Mouse (Mus musculus): ENCODE data around the gene Clec4f. TPM values are rescaled to one million over a fixed set of nuclear protein-coding genes. Genes with fewer than 3 reads are reported as not detected.
"Not testable (repeated sequence)": the region's sequence is repeated elsewhere in the genome, so short reads cannot be mapped to it uniquely, and the experiment has no call there.

Gene Clec4f
- polyA plus RNA-seq, 1 experiment: not detected

GRCm38 (mm10) chr6:83635329-83635728, 20.7 kb downstream of the Clec4f start:
- 89% methylated on average over 1 of the region's 1 CpGs for WGBS
- H3K27ac ChIP-seq (ENCODE audit: insufficient read depth, low read depth, low read length): no peak overlapping the region
- DNase-seq: no peak
- H3K36me3 ChIP-seq (ENCODE audit: control insufficient read depth, insufficient read depth, low read length): no peaks in the 10 kb centered on the region
- H3K4me1 ChIP-seq (ENCODE audit: control insufficient read depth, insufficient read depth, low read length): no peaks in the 10 kb centered on the region
- no peak for TF ChIP-seq POLR2A (IDR thresholded peaks at IDR 0.05; ENCODE audit: low read depth, low read length)
- no peak for TF ChIP-seq CTCF (conservative IDR thresholded peaks at IDR 0.05; ENCODE audit: insufficient read depth, insufficient read length, low read depth, low read length)
- no peak overlapping the region for H3K4me3 ChIP-seq (ENCODE audit: insufficient read depth, low read depth, low read length)
- no peaks in the 10 kb centered on the region; the same call in 1 of the 2 replicates for H3K27me3 ChIP-seq (replicated peaks; ENCODE audit: control insufficient read depth, insufficient read depth, low read length)

DNA sequence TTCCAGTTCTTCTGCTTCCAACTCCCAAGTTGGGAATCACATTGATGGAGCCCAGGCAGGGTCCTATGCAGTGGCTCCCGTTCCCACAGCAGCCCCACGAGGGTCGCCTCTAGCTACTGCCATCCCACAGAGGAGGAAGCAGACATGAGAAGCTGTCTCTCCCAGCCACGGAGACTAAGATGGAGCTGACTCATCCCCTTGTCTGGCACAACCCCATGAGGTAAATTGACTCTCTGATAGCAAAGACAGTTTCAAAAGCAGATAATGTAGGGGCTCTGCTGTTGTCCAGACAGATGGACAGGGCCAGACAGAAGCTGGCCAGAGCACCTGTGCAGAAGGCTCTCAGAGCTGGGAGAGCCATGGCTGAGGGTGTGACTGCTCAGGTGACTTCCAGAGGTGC, 21.4 kb downstream of the Clec4f start:
- H3K4me1 ChIP-seq (ENCODE audit: control insufficient read depth, insufficient read depth, low read length); H3K36me3 ChIP-seq (ENCODE audit: control insufficient read depth, insufficient read depth, low read length); DNase-seq; H3K27ac ChIP-seq (ENCODE audit: insufficient read depth, low read depth, low read length); H3K4me3 ChIP-seq (ENCODE audit: insufficient read depth, low read depth, low read length); H3K27me3 ChIP-seq (replicated peaks; ENCODE audit: control insufficient read depth, insufficient read depth, low read length): not testable (repeated sequence)
- WGBS: 77% methylated on average over 4 of the region's 4 CpGs

DNA sequence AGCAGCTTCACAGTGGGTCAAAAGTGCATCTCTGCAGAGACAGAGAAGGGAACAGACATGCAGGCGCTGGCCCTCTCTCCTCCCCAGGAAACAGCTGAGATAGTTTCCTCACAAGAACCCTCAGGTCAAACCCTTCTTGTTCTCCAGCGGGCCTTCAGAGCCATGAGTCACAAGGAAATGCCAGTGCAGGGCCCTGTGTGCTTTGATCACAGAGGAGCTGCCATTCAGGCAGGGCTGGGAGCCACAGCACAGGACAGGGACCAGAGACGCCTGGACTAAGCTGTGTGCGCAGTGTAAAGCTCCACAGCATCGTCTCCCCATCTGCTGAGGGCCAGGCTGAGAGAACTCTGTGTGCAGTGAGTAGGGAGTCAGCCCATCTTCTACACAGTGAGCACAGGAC, 21.9 kb downstream of the Clec4f start:
- H3K4me3 ChIP-seq (ENCODE audit: insufficient read depth, low read depth, low read length); H3K4me1 ChIP-seq (ENCODE audit: control insufficient read depth, insufficient read depth, low read length); H3K36me3 ChIP-seq (ENCODE audit: control insufficient read depth, insufficient read depth, low read length); H3K27ac ChIP-seq (ENCODE audit: insufficient read depth, low read depth, low read length); H3K27me3 ChIP-seq (replicated peaks; ENCODE audit: control insufficient read depth, insufficient read depth, low read length); DNase-seq: not testable (repeated sequence)
- 49% methylated on average over 5 of the region's 5 CpGs for WGBS

DNA sequence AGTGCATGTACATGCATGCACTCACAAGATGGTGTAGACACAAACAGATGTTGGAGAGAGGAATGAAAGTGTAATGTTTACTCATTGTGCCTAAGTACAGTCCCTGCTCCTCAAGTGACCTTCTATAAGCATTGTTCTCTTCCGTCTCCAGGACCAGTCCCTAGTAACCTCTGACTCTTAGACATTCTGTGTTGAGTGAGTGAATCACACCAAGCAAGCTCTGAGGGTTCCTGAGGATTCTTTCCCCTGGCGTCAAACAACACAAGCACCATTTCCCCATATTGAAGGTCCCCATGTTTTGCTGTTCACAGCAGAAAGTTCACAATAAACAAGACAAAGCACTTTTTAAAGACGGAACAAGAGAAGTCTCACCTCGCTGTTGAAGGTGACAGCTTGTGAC, 24.2 kb downstream of the Clec4f start:
- Histone ChIP-seq H3K27me3 (replicated peaks; ENCODE audit: control insufficient read depth, insufficient read depth, low read length) (no peaks in the 10 kb centered on the region), H3K4me3 (ENCODE audit: insufficient read depth, low read depth, low read length) (no peak overlapping the region), H3K27ac (ENCODE audit: insufficient read depth, low read depth, low read length) (no peak overlapping the region), H3K4me1 (ENCODE audit: control insufficient read depth, insufficient read depth, low read length) (no peaks in the 10 kb centered on the region), H3K36me3 (ENCODE audit: control insufficient read depth, insufficient read depth, low read length) (no peaks in the 10 kb centered on the region)
- WGBS: 83% methylated on average over 4 of the region's 4 CpGs
- DNase-seq: no peak
- no peak for TF ChIP-seq POLR2A (IDR thresholded peaks at IDR 0.05; ENCODE audit: low read depth, low read length)
- TF ChIP-seq CTCF (conservative IDR thresholded peaks at IDR 0.05; ENCODE audit: insufficient read depth, insufficient read length, low read depth, low read length): no peak

- DNase-seq: no peak
- 67% methylated on average over 17 of the region's 17 CpGs for WGBS
- H3K4me3 ChIP-seq (ENCODE audit: insufficient read depth, low read depth, low read length): no peak overlapping the region
- H3K4me1 ChIP-seq (ENCODE audit: control insufficient read depth, insufficient read depth, low read length): no peaks in the 10 kb centered on the region
- TF ChIP-seq POLR2A (IDR thresholded peaks at IDR 0.05; ENCODE audit: low read depth, low read length): no peak
- TF ChIP-seq CTCF (conservative IDR thresholded peaks at IDR 0.05; ENCODE audit: insufficient read depth, insufficient read length, low read depth, low read length): no peak
- no peaks in the 10 kb centered on the region; the same call in 1 of the 2 replicates for H3K27me3 ChIP-seq (replicated peaks; ENCODE audit: control insufficient read depth, insufficient read depth, low read length)
- no peak overlapping the region for H3K27ac ChIP-seq (ENCODE audit: insufficient read depth, low read depth, low read length)
- no peaks in the 10 kb centered on the region for H3K36me3 ChIP-seq (ENCODE audit: control insufficient read depth, insufficient read depth, low read length)
Measured at GRCm38 (mm10) chr6:83626781-83627180, 29.2 kb downstream of the Clec4f start.

DNA sequence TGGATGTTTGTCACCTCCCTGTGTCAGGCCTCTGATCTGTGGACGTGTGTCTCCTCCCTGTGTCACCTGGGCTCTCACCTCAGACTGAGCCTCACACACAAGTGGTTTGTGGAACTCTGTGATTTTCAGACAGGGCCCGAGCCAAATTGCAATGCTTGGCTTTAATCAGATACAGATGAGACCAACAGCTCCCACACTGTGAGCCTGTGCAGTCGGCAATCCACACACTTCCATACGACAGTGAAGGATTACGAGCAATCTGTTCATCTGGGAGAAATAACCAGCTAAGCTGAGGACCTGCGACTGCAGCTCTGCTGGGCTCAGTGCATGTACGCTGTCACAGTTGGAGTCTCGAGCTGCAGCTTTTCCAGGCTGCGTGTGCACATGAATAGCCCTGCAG, 36.0 kb downstream of the Clec4f start:
- 68% methylated on average over 9 of the region's 9 CpGs for WGBS
- DNase-seq: no peak
- H3K4me3 ChIP-seq (ENCODE audit: insufficient read depth, low read depth, low read length): no peak overlapping the region
- H3K36me3 ChIP-seq (ENCODE audit: control insufficient read depth, insufficient read depth, low read length): no peaks in the 10 kb centered on the region
- no peak overlapping the region for H3K27ac ChIP-seq (ENCODE audit: insufficient read depth, low read depth, low read length)
- no peaks in the 10 kb centered on the region for H3K4me1 ChIP-seq (ENCODE audit: control insufficient read depth, insufficient read depth, low read length)
- no peaks in the 10 kb centered on the region for H3K27me3 ChIP-seq (replicated peaks; ENCODE audit: control insufficient read depth, insufficient read depth, low read length)
- TF ChIP-seq POLR2A (IDR thresholded peaks at IDR 0.05; ENCODE audit: low read depth, low read length) (no peak), CTCF (conservative IDR thresholded peaks at IDR 0.05; ENCODE audit: insufficient read depth, insufficient read length, low read depth, low read length) (no peak)

DNA sequence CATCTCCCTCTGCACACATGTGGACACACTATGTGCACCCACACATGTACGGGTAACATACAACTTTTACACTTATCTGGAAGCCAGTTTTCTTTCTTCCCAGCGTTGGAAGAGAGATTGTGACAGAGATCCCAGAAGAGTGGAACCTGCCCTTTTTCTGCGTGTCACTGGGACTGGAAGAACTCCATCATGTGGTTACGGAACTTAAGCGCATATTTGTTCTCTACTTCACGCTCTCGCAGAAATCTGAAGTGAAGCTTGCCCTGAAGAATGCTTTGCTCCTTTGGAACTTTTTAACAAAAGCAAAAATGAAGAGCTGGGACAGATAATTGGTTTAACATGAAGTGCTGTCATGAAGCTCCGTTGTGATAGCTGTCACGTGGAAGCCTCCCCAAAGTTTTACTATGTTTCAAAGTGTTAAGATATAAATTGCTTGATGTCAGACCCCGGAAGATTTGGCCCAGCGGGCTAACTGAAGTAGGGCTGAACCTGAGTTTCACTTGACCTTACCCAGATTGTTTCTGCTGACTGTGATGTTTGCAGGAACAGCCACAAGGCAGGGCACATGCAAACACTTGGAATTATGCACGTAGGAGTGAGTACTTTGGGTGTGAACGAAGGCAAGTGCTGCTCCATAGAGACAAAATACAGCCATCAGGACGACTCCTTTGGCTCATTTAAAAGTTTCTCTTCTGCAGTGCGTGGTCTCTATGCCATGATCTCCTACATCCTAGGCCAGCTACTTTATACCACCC, 38.2 kb downstream of the Clec4f start:
- no peak overlapping the region for H3K27ac ChIP-seq (ENCODE audit: insufficient read depth, low read depth, low read length)
- no peak for TF ChIP-seq POLR2A (IDR thresholded peaks at IDR 0.05; ENCODE audit: low read depth, low read length)
- TF ChIP-seq CTCF (conservative IDR thresholded peaks at IDR 0.05; ENCODE audit: insufficient read depth, insufficient read length, low read depth, low read length): no peak

More for the DNA sequence above, 38.2 kb downstream of the Clec4f start:
- no peaks in the 10 kb centered on the region for H3K27me3 ChIP-seq (replicated peaks; ENCODE audit: control insufficient read depth, insufficient read depth, low read length)
- H3K36me3 ChIP-seq (ENCODE audit: control insufficient read depth, insufficient read depth, low read length): no peaks in the 10 kb centered on the region
- H3K4me3 ChIP-seq (ENCODE audit: insufficient read depth, low read depth, low read length): no peak overlapping the region
- WGBS: 68% methylated on average over 15 of the region's 15 CpGs
- H3K4me1 ChIP-seq (ENCODE audit: control insufficient read depth, insufficient read depth, low read length): no peaks in the 10 kb centered on the region
- no peak for DNase-seq

Data from kidney, adult 2 months (tissue).